Mouse (Mus musculus): Measurements from ENCODE around the gene Gm14137. TPM values are rescaled to one million over a fixed set of nuclear protein-coding genes. Genes with fewer than 3 reads are reported as not detected.

Gm14137 gene
- polyA plus RNA-seq, 1 experiment, result 0.76 TPM

DNA sequence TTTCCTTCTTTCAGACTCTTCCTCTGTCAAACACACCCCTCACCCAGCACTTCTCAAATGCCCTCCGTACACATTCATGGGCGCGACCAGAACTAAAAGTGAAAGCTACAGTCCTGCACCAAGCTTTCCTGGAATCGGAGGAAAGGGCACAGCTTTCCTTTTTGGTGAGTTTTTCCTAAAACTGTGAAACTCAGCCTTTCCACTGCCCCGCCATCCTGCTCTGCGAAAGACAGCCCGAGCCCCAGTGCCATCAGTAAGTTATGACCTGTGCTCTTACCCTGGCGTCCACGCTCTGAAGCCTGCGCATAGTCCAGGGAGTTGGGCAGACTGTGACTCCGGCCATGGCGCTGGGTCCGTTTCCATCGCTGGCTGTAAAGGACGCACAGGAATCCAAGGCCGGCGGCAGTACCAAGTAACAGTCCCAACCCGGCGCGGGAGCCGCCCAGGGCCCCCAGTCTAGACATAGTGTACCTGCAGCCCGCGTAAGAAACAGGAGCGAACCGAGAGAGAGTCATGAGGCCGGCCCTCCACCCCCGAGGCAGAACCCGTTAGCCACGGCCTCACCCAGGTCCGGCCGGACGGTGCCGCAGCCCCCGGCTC, 18.1 kb upstream of the Gm14137 start:
- WGBS, result 2% methylated on average over 34 of the region's 34 CpGs
- TF ChIP-seq CTCF (IDR thresholded peaks at IDR 0.05; ENCODE audit: insufficient read depth, low read length), result no peak
- no peak for TF ChIP-seq POLR2A (IDR thresholded peaks at IDR 0.05; ENCODE audit: borderline replicate concordance, extremely low read depth, low read depth, low read length)
- no peak for DNase-seq
- Histone ChIP-seq H3K4me1 (ENCODE audit: control insufficient read depth, insufficient read depth, low read length) (peaks cover 7% of the 10 kb centered on the region; the same call in 1 of the 2 replicates), H3K4me3 (replicated peaks; ENCODE audit: extremely low read depth, low read depth, low read length) (peak overlapping the region; percentile 94)

DNA sequence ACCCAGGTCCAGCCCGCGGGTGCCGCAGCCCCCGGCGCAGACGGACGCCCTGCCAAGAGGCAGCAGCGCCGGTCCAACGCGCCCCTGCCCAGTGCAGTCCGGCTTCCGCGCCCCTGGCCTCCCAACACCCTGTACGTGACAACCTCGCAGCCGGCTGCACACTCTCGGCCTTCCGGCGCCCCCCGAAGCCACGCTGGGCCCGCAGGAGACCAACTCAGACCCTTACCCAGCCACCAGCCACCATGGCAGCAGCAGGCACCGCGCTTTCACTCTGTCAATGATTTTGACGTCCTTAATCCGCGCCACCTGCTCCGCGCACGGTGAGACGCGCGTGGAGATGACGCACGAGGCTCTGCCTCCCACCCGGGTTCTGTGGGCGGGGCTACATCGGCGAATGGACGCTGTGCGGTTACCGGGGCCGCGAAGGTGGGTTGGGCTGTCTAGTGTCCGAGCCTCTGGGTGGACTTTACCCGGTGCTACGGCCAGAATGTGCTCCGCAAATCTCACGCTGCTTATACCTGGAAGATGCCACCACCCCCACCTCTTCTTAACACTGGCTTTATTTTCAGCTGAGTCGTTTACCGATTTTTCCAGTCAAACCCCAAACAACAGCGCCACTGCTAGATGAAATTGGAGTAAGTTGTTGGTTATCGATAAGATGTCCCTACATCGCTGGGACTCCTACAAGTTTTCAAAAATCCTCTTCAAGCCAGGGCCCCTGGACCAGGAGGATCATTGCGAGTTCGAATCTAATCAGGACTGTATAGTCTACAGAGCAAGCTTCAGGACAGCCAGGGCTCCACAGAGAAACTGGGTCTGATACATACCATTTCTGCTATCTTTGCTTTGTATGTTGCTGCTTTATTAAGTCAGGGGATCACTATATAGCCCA, 17.4 kb upstream of the Gm14137 start, which contains the start of gene Rmdn3:
Gene Rmdn3 (minus strand): TSS at position 354 of the 892 bp plus-strand sequence.
- Histone ChIP-seq H3K4me1 (ENCODE audit: control insufficient read depth, insufficient read depth, low read length) (peaks cover 8% of the 10 kb centered on the region; the same call in 1 of the 2 replicates), H3K4me3 (replicated peaks; ENCODE audit: extremely low read depth, low read depth, low read length) (peak within 1 kb of the TSS; percentile 94)
- TF ChIP-seq POLR2A (IDR thresholded peaks at IDR 0.05; ENCODE audit: borderline replicate concordance, extremely low read depth, low read depth, low read length) (peak; percentile 61; the same call in 1 of the 2 replicates), CTCF (IDR thresholded peaks at IDR 0.05; ENCODE audit: insufficient read depth, low read length) (no peak)
- DNase-seq, result peak; percentile 95
- WGBS, result 1% methylated on average over 57 of the region's 57 CpGs

DNA sequence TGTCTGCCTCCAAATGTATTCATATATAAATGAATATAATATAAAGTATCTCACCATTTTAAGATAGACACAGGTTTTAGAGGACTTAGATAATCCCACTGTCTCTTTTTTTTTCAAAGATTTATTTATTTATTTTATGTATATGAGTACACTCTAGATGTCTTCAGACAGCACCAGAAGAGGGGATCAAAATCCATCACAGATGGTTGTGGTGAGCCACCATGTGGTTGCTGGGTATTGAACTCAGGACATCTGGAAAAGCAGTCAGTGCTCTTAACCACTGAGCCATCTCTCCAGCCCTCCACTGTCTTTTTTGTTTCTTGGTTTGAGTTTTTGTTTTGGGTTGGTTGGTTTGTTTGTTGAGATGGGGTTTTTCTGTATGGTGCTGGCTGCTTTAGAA, 16.5 kb upstream of the Gm14137 start:
- DNase-seq, result no peak
- H3K4me1 ChIP-seq (ENCODE audit: control insufficient read depth, insufficient read depth, low read length), result peaks cover 8% of the 10 kb centered on the region; the same call in 1 of the 2 replicates
- TF ChIP-seq POLR2A (IDR thresholded peaks at IDR 0.05; ENCODE audit: borderline replicate concordance, extremely low read depth, low read depth, low read length) (no peak), CTCF (IDR thresholded peaks at IDR 0.05; ENCODE audit: insufficient read depth, low read length) (no peak)
- no peak overlapping the region for H3K4me3 ChIP-seq (replicated peaks; ENCODE audit: extremely low read depth, low read depth, low read length)

DNA sequence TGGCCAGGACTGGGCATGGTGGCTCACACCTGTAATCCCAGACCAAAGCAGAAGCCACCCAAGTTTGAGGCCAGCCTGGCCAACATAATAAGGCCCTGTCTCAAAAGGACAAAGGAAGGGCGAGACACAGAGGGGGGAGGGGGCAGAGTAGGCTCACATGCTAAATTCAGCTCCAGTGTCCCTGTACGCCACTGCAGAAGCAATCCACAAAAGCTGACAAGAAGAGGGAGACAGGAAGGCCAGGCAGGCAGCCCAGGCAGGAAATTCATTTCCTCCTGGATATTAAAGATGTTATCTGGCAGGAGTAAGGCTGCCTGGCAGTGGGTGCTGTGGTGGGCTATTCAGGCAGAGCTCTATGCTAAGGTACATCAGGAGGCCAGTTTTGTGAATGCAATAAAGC, 13.1 kb upstream of the Gm14137 start:
- Histone ChIP-seq H3K4me3 (replicated peaks; ENCODE audit: extremely low read depth, low read depth, low read length) (no peak overlapping the region), H3K4me1 (ENCODE audit: control insufficient read depth, insufficient read depth, low read length) (0 out of 2 replicates have a peak, but pooled peaks cover 4% of the 10 kb centered on the region)
- TF ChIP-seq CTCF (IDR thresholded peaks at IDR 0.05; ENCODE audit: insufficient read depth, low read length) (no peak), POLR2A (IDR thresholded peaks at IDR 0.05; ENCODE audit: borderline replicate concordance, extremely low read depth, low read depth, low read length) (no peak)
- no peak for DNase-seq
- 24% methylated on average over 2 of the region's 2 CpGs for WGBS

DNA sequence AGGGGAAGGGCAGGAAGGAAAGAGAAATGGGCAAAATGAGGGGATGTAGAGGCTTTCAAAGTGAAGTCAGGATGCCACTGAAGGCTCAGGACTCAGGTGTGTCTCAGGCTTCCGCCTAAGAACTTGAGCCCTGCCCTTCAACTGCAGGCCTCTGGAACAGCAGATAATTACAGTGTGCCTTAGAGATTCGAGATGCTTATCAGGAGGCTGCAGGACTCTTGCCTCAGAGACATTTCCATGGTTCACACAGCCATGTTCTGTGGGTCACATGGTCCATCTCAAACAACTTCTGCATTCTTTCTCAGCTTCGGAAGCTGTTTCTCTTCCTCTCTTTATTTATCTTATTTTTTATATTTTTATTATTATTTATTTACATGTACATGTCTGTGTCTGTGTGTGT, 11.2 kb upstream of the Gm14137 start:
- Histone ChIP-seq H3K4me1 (ENCODE audit: control insufficient read depth, insufficient read depth, low read length) (peaks cover 9% of the 10 kb centered on the region), H3K4me3 (replicated peaks; ENCODE audit: extremely low read depth, low read depth, low read length) (no peak overlapping the region)
- DNase-seq, result no peak
- 43% methylated on average over 3 of the region's 3 CpGs for whole genome bisulfite sequencing
- TF ChIP-seq CTCF (IDR thresholded peaks at IDR 0.05; ENCODE audit: insufficient read depth, low read length) (no peak), POLR2A (IDR thresholded peaks at IDR 0.05; ENCODE audit: borderline replicate concordance, extremely low read depth, low read depth, low read length) (no peak)

DNA sequence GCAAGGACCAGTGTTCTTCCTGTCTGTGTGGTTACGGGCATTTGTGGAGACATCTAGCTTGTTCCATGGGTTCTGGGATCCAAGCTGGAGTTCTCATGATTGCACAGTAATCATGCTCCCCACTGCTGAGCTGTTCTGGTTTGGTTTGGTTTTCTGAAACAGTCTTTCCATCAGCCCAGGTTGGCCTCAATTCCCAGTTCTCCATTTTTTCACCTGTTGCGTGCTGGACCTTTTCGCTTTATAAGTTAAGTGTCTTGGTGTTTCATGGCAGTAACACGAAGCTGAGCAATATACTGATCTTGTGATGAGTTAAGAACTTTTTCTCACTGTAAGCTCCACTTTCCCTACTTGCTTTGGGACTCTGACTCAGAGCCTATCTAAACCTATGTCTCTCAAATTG, 10.3 kb upstream of the Gm14137 start:
- TF ChIP-seq CTCF (IDR thresholded peaks at IDR 0.05; ENCODE audit: insufficient read depth, low read length), result no peak
- no peak for TF ChIP-seq POLR2A (IDR thresholded peaks at IDR 0.05; ENCODE audit: borderline replicate concordance, extremely low read depth, low read depth, low read length)

DNA sequence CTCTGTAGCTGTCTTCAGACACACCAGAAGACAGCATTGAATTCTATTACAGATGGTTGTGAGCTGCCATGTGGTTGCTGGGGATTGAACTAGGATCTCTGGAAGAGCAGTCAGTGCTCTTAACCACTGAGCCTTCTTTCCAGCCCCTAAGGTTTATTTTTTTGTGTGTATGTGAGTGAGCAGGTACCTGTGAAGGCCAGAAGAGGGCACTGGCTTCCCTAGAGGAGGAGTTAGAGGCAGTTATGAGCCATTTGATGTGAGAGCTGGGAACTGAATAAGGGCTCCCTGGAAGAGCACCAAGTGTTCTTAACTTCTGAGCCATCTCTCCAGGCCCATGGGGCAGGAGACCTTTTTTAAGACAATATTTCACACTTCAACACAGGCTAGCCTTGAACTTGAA, 8.9 kb upstream of the Gm14137 start:
- DNase-seq, result no peak
- Histone ChIP-seq H3K4me3 (replicated peaks; ENCODE audit: extremely low read depth, low read depth, low read length) (no peak overlapping the region), H3K4me1 (ENCODE audit: control insufficient read depth, insufficient read depth, low read length) (peaks cover 9% of the 10 kb centered on the region)
- no peak for TF ChIP-seq POLR2A (IDR thresholded peaks at IDR 0.05; ENCODE audit: borderline replicate concordance, extremely low read depth, low read depth, low read length)
- no peak for TF ChIP-seq CTCF (IDR thresholded peaks at IDR 0.05; ENCODE audit: insufficient read depth, low read length)

More for the DNA sequence above, 10.3 kb upstream of the Gm14137 start:
- H3K4me3 ChIP-seq (replicated peaks; ENCODE audit: extremely low read depth, low read depth, low read length), result no peak overlapping the region
- 79% methylated on average over 4 of the region's 4 CpGs for WGBS
- DNase-seq, result no peak
- H3K4me1 ChIP-seq (ENCODE audit: control insufficient read depth, insufficient read depth, low read length), result peaks cover 9% of the 10 kb centered on the region

DNA sequence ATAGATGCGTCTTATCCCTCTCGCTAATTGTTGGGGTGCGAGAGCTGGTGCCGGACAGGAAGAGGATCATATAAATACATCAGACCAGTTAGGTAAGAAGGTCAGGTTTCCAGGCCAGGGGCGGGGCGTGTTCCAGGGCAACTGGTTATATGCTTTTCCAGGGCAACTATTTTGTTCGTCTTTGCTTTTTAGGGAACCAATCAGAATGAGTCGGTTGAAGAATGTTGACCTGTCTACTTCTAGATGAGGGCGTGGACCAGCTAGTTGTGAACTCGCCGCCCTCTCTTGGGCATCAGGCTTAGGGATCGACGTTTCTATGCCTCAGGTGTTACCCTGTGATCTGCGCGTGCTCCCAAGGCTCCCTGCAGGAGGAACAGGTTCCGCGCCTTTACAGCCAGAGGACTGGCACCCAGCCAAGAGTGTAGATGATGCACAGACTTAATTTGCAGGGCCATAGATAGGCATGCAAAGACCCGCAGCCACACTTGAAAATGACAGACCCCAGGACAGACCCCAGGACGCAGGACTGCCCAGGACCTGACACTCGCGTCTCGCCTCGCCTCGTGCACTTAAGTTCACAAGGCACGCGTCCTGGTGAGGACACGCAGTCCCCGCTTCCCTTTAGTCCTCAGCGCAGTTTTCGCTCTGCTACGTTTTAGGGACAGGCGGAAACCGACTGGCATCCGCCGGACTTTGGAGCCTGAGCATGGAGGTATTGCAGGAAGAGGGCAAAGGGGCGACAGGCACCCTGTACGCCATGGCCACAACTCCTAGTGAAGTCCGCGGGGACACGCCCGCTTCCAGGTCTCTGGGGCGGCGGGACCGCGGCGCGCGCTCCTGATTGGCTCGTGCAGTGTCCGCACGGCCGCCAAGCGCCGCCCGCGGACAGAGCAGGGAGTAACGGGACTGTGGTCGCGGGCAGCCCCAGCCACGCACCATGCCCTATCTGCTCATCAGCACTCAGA, 7.1 kb upstream of the Gm14137 start, which contains the start of gene Gchfr:
Gene Gchfr (plus strand): TSS at position 873 of the 965 bp plus-strand sequence.
- Histone ChIP-seq H3K4me3 (replicated peaks; ENCODE audit: extremely low read depth, low read depth, low read length) (peak within 1 kb of the TSS; percentile 75), H3K4me1 (ENCODE audit: control insufficient read depth, insufficient read depth, low read length) (peaks cover 7% of the 10 kb centered on the region)
- WGBS, result under 1% methylated on average over 60 of the region's 60 CpGs
- TF ChIP-seq POLR2A (IDR thresholded peaks at IDR 0.05; ENCODE audit: borderline replicate concordance, extremely low read depth, low read depth, low read length), result no peak
- no peak for TF ChIP-seq CTCF (IDR thresholded peaks at IDR 0.05; ENCODE audit: insufficient read depth, low read length)
- DNase-seq, result peak; percentile 72

DNA sequence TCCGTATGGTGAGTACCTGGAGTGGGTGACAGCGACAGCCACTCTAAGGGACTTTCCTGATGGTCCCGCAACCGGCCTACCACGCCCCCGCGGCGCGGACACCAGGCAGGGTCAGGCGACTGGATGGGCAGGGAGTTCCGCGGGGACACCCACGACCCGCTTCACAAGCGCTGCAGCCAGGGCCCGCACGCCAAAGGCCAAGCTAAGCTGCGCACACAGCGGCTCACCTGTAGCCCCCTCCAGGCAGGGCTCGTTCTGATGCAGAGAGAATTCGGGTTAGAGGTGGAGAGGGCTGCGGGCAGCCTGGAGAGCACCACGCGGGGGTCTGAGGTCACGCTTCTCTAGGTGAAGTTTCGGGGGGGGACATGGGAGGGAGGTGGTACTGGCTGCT, 6.4 kb upstream of the Gm14137 start:
- H3K4me3 ChIP-seq (replicated peaks; ENCODE audit: extremely low read depth, low read depth, low read length), result peak overlapping the region; percentile 73
- DNase-seq, result no peak
- TF ChIP-seq POLR2A (IDR thresholded peaks at IDR 0.05; ENCODE audit: borderline replicate concordance, extremely low read depth, low read depth, low read length) (no peak), CTCF (IDR thresholded peaks at IDR 0.05; ENCODE audit: insufficient read depth, low read length) (no peak)
- WGBS, result 5% methylated on average over 26 of the region's 26 CpGs
- peaks cover 7% of the 10 kb centered on the region for H3K4me1 ChIP-seq (ENCODE audit: control insufficient read depth, insufficient read depth, low read length)

Measured in lung, adult 2 months (tissue).